Mouse (Mus musculus) heart, adult 11 months (tissue): ENCODE results near the gene Ccdc116.

Source experiments
- DNase-seq: peaks from one replicate; pipeline ENCODE4 v3.0.0; 2022

The Ccdc116 gene

DNA sequence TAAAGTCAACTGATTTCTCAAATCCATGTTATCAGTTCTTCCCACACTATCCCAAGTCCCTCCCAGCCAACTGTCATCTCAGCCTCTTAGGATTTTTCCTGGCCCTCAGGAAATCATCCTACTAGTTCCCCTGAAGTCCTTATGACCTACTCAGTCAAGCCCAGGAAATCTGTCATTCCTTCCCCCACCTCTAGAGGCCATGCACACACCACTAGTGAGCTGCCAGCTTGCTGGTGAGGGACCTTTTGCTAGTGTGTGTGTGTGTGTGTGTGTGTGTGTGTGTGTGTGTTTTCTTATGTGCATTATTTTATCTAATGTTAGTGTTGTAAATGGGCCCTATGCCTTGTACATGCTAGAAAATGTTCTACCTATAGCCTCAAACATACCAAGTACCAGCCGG is 19.7 kb downstream of the Ccdc116 start:
- DNase-seq = no peak

DNA sequence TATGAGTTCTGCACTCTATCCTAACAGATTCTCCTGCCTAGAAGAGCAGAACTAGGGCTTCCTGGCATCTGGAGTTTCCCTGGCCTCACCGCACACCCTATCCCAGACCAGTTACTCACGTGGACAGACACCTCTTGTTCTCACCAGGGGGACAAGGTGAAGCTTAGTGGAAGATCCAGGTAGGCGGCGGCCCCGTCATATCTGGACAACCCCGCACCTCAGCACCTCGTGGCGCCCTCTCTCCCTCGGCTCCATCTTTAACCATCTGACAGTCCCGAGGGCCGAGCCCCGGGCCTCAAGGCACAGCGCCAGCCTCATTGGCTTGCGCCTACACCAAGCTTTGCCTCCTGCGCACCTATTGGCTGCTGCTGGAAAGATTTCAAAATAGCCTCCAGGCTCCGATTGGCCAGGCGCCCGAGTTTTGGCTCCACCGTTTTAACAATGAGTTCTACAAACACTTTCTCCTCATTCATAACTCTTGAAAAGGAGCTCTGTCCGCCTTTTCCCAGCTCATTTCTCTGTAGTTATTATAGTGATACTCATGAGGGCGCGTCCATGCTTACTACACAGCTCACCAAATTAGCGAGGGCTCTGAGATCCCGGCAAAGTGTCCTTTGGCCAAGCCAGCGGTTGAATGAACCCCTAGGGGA is 22.0 kb downstream of the Ccdc116 start, which contains the start of gene 2610318N02Rik:
TSS of gene 2610318N02Rik (minus strand) at position 297 of the 650 bp plus-strand sequence.
- DNase-seq = peak; percentile 95

DNA sequence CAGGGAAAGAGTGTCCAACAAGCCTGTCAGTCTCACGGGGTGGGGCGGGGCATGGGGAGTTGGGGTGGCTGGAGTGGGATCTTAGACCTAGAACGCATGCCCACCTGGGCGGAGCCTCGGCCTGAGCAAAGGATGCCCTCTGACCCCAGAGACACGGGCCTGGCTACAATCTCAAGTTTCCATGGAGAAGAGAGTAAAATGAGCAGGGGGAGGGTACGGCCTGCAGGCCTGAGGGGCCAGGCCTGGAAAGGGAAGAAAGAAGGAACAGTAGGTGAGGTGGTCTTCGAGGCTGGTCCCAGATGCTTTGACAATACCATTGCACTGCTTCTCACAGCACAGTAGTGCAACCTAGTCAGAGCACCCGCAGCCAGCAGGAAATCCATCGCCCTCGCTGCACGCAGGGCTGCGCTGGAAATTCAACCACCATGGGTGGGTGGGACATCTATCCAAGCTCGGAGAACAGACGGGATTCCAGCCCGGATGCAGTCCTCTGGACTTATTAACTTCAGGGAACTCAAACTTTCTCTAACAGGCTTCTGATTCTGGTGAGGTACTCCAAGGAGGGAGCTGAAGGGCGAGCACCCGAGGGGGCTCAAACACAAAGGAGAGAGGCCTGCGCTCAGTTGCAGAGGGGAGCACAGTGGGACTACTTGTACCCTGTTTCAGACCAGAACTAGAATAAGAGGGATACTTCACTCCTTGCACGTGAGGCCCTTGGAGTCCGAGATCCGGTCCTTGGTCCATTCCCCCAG is 22.7 kb downstream of the Ccdc116 start:
- DNase-seq = no peak

DNA sequence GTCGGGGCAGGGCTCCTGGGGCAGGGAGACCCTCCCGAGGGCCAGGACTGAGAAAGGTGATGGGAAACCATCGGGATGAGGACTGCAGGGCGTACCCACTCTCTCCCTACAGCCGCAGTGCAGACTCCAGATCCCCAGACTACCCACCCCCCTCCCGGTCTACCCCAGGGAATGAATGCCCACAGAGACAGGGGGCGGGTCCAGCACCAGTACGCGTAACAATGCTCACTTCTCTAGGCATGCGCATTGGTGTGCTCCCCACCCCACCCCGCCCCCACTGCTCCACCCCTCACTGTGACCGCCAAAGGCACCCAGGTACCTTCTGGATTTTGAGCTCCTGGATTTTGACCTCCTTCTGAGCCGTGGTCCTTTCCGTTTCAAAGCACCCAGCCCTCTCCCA is 25.5 kb downstream of the Ccdc116 start:
- peak; percentile 85 for DNase-seq

DNA sequence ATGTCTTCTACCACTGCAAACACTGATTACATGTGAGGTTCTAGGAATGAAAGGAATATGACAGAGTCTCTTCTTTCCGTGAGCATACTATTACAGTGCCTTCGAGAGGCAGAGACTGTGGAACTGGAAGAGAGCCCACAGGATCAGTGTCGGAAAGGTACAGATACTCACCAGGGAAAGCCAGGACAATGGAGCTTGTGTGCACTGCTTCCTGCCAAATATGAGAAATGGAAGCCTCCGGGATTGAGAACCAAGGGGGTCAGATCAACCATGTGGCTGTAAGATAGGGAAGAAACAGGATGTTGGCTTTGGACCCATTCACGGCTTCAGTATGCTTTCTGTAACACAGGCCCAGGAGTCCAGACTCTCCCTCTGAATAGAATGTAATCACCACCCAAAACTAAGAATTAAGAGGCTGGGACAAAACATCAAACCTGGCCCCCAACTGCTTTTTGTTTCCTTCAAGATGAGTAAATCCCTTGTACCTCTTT is 29.7 kb downstream of the Ccdc116 start:
- DNase-seq = peak; percentile 91

DNA sequence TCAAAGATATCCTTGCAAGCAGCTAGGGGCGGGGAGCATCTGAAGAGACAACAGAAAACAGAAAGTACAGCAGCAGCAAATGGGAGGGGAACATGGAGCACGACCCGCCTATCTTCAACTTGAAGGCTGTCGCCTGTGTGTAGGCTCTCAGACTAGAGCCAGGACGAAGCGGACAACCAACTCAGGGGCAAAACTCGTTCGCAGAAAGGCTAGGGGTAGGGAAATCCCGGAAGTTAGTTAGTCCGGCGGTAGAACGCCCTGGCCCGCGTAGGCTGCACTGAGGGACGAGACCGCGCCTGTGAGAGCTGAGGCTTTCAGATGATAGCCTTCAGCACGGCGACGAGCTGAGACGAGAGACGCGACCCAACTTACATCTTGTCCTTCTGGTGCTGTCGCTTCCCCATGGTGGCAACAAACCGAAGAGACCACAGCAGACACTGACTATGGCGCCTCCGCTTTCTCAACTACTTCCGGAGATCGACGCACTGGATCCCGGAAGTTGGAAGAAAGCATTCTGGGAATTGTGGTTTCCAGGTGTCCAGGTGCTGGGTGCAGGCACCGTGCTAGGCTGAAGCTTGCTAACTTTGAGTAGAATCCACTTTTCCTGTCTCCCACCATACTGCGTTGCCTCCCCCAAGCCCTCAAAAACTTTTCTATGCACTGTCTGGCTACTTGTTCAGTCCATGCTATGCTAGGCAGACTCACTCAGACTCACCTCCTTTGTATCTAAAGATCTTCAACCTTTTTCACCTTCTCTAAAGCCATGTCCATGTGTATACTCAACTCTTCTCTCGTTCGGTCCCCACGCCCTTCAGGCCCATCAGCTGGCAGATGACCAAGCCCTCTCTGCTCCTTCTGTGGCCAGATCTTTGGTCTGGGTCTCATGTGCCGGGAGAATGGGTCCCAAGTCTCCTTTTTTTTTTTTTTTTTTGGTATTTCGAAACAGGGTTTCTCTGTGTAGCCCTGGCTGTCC is 36.0 kb downstream of the Ccdc116 start, which contains the start of gene Ppil2:
TSS of gene Ppil2 (minus strand) at position 487 of the 973 bp plus-strand sequence.
- peak; percentile 97 for DNase-seq

DNA sequence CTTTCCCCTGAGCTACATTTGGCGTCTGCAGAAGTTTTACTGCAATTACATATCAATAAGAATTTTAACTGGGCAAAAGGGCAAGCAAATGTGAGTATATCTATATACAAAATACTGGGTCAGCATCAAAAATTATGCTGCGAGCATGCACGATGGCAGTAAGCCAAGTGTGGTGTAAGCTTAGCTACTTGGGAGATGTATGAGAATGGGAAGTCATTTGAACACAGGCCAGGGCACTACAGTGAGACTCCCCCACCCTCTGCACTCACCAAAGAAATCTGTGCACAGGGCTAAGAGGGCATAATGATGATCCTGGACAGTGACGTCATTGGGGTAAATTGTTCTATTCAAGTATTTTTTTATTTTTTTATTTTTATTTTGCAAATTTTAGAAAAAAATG is 42.4 kb downstream of the Ccdc116 start:
- DNase-seq = no peak

DNA sequence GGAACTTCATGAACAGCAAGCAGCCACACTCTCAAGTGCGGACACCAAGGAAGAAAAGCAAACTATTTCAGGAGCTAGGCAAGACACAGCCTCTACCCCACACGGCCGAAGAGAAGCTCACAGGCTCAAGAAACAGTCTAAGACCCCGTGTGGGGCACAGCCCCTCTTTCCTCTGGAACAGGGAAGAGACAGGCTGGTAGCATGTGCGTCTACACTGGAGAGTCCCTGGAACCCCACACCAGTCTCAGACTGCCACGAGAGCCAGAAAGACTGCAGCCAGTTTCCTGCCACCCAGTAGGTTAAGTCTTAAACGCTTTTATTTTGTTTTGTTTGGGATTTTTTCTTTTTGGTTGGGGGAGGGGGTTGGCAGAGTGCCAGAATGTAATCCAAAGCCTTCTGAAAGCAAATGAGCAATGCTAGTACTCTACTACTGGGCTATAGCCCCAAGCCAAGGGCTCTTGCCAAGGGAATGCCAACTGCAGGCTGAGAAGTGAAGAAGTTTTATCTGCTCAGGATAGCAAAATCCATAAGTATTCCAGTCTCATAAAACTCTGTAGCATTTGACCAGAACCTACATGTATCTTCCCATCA is 44.3 kb downstream of the Ccdc116 start:
- DNase-seq = no peak

DNA sequence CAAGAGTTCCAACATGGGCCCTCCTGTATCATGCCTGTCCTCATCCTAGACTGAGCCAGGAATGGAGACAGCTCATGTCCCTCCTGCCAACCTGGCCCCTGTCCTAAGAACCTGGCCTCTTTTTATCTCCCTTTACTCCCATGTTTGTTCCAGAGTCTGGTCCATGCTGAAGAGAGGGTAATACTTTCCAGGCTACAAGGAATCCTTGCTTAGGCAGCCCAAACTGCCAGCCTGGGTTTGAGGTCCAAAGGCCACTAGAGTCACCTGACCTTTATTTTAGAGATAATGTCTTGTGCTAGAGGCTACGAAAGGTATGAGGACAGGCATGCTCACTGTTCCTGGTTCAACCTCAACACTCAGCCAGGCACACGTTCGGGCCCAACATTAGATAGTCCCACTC is 50.1 kb downstream of the Ccdc116 start:
- DNase-seq = no peak
